Mouse (Mus musculus) heart, adult 2 months (tissue): ENCODE measurements around the gene Nfam1.

Experiments
- CTCF ChIP-seq: fragments of 200-600 bp; IDR thresholded peaks from 2 replicates; pipeline ENCODE4 v1.8.1; 2022; ENCODE audit warnings: antibody characterized with exemption, mild to moderate bottlenecking, moderate library complexity
- POLR2A ChIP-seq: fragments of 200-500 bp; IDR thresholded peaks from 2 replicates; pipeline ENCODE4 v1.6.1; 2011; ENCODE audit warnings: mild to moderate bottlenecking, low read depth, low read length, control low read depth; ENCODE audit not compliant: insufficient read depth

GRCm38 (mm10) chr15:83002665-83003548, 30.2 kb downstream of the Nfam1 start:
- TF ChIP-seq CTCF (no peak), POLR2A (no peak)
